Mouse (Mus musculus) lung, adult 2 months (tissue): ENCODE data around the gene Acyp1.

Experiments
- CTCF ChIP-seq: fragments of 200-500 bp; IDR thresholded peaks from 2 replicates; pipeline ENCODE4 v1.5.1; 2011; ENCODE audit warnings: mild to moderate bottlenecking, low read length, control low read depth; ENCODE audit not compliant: insufficient read depth
- POLR2A ChIP-seq: fragments of 200-500 bp; IDR thresholded peaks from 2 replicates; pipeline ENCODE4 v1.6.1; 2011; ENCODE audit warnings: low read depth, mild to moderate bottlenecking, control low read depth, low read length, borderline replicate concordance; ENCODE audit errors: extremely low read depth

DNA sequence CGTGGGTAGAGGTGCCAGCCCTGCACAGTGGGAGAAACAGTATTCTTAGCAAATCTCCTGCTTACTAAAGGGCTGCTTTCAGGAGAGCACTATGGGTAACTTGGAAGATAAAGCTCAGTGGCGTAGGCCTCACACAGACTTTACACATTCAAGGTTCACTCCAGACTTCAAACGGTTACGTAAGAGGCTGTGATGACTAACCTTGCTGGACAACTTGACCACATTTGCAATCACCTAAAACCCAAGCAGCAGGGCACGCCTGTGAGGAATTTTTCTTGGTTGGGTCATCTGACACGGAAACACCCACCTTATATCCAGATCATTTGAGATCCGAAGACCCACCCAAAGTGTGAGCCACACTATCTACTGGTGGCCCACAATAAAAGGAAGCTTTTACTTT is 41.9 kb upstream of the Acyp1 start:
- TF ChIP-seq POLR2A: no peak
- no peak for TF ChIP-seq CTCF
